Mouse (Mus musculus) spleen, postnatal 36 days (tissue): ENCODE results near the gene 9430097D07Rik.

ENCODE experiments used
- DNase-seq, 2 experiments: peaks; one replicate each; pipeline ENCODE4 v3.0.0; 2022; ENCODE audit warnings: low spot score in 2 of 2, mixed read lengths in 1 of 2

9430097D07Rik gene

GRCm38 (mm10) chr2:32575586-32576160, at the start of gene 9430097D07Rik:
9430097D07Rik (minus strand) TSS chr2:32575684.
- peak in 1 of 2 experiments; percentile 33 for DNase-seq

GRCm38 (mm10) chr2:32624111-32624748, 48.7 kb upstream of the 9430097D07Rik start:
- no peak for DNase-seq

- DNase-seq, result no peak
Measured at GRCm38 (mm10) chr2:32621517-32621859, 46.0 kb upstream of the 9430097D07Rik start, which contains the start of gene Ak1. Ak1 (plus strand) TSS chr2:32621758.

- no peak for DNase-seq
Measured at GRCm38 (mm10) chr2:32620682-32621516, 45.4 kb upstream of the 9430097D07Rik start.

GRCm38 (mm10) chr2:32618051-32618450, 42.6 kb upstream of the 9430097D07Rik start:
- DNase-seq, result no peak

- no peak for DNase-seq
Measured at GRCm38 (mm10) chr2:32617601-32618000, 42.1 kb upstream of the 9430097D07Rik start.

- DNase-seq, result no peak
Measured at GRCm38 (mm10) chr2:32617109-32617508, 41.6 kb upstream of the 9430097D07Rik start.

- no peak for DNase-seq
Measured at GRCm38 (mm10) chr2:32612274-32612673, 36.8 kb upstream of the 9430097D07Rik start.

GRCm38 (mm10) chr2:32610610-32611229, 35.2 kb upstream of the 9430097D07Rik start:
- DNase-seq, result no peak

GRCm38 (mm10) chr2:32608778-32609435, 33.4 kb upstream of the 9430097D07Rik start:
- no peak for DNase-seq

GRCm38 (mm10) chr2:32608141-32608777, 32.8 kb upstream of the 9430097D07Rik start:
- DNase-seq, result peak; percentile 59 to 70

- DNase-seq, result peak in 1 of 2 experiments; percentile 54
Measured at GRCm38 (mm10) chr2:32607262-32607947, 31.9 kb upstream of the 9430097D07Rik start.

GRCm38 (mm10) chr2:32606161-32607142, 31.0 kb upstream of the 9430097D07Rik start:
- peak; percentile 83 to 85 for DNase-seq

- DNase-seq, result no peak
Measured at GRCm38 (mm10) chr2:32604631-32605030, 29.1 kb upstream of the 9430097D07Rik start.

GRCm38 (mm10) chr2:32602600-32603054, 27.1 kb upstream of the 9430097D07Rik start:
- DNase-seq, result peak; percentile 71 to 78

GRCm38 (mm10) chr2:32601417-32602065, 26.1 kb upstream of the 9430097D07Rik start:
- DNase-seq, result peak; percentile 60

GRCm38 (mm10) chr2:32599409-32599808, 23.9 kb upstream of the 9430097D07Rik start, which contains the start of gene St6galnac6:
St6galnac6 (plus strand) TSS chr2:32599709.
- no peak for DNase-seq

- DNase-seq, result no peak
Measured at GRCm38 (mm10) chr2:32598506-32598905, 23.0 kb upstream of the 9430097D07Rik start.
